Mouse (Mus musculus) heart, postnatal 0 days (tissue): ENCODE data around the gene Atox1. TPM values are rescaled to one million over a fixed set of nuclear protein-coding genes. Genes with fewer than 3 reads are reported as not detected.

Experiments
- ATAC-seq: fragments of 200-750 bp; cut with Nextera tagmentation; 2 replicates; pipeline ENCODE4 v1.8.0; 2017; ENCODE audit warnings: low read depth, moderate number of reproducible peaks, moderate library complexity; ENCODE audit not compliant: insufficient read depth
- DNase-seq: peaks from one replicate; pipeline ENCODE4 v3.0.0-alpha.2; 2016; ENCODE audit warnings: low spot score
- H3K27ac ChIP-seq: fragments of 300-500 bp; sonication (generic); 2 replicates; pipeline ENCODE4 v1.5.1; 2014; ENCODE audit warnings: low read depth, mild to moderate bottlenecking
- H3K27me3 ChIP-seq: fragments of 300-500 bp; sonication (generic); 2 replicates; pipeline ENCODE4 v1.6.1; 2014; ENCODE audit warnings: low read length, mixed read lengths; ENCODE audit not compliant: control insufficient read depth, insufficient read depth
- H3K36me3 ChIP-seq: fragments of 300-500 bp; sonication (generic); replicated peaks from 2 replicates; pipeline ENCODE4 v1.6.1; 2014; ENCODE audit warnings: low read length, mixed read lengths; ENCODE audit not compliant: control insufficient read depth, insufficient read depth
- H3K4me1 ChIP-seq: fragments of 300-500 bp; sonication (generic); 2 replicates; pipeline ENCODE4 v1.6.1; 2014; ENCODE audit warnings: antibody characterized with exemption; ENCODE audit not compliant: control insufficient read depth, insufficient read depth
- H3K4me2 ChIP-seq: fragments of 300-500 bp; sonication (generic); 2 replicates; pipeline ENCODE4 v1.6.1; 2014; ENCODE audit warnings: low read depth, mild to moderate bottlenecking, low read length, moderate library complexity
- H3K4me3 ChIP-seq: fragments of 300-500 bp; sonication (generic); 2 replicates; pipeline ENCODE4 v1.5.1; 2014; ENCODE audit warnings: low read depth, low read length
- H3K9ac ChIP-seq: fragments of 300-500 bp; sonication (generic); replicated peaks from 2 replicates; pipeline ENCODE4 v1.6.1; 2014; ENCODE audit warnings: low read depth, low read length, mixed read lengths
- H3K9me3 ChIP-seq: fragments of 300-500 bp; sonication (generic); replicated peaks from 2 replicates; pipeline ENCODE4 v1.6.1; 2016; ENCODE audit warnings: low read length; ENCODE audit not compliant: control insufficient read depth
- CTCF ChIP-seq: IDR thresholded peaks from 2 replicates; pipeline ENCODE4 v1.5.1; 2016; ENCODE audit warnings: antibody characterized with exemption, control low read depth, low read depth
- EP300 ChIP-seq: IDR thresholded peaks from 2 replicates; pipeline ENCODE4 v1.6.1; 2016; ENCODE audit warnings: antibody characterized with exemption, low read depth
- WGBS: fragments of 180-500 bp; shearing (Covaris S2); extraction: QIAGEN DNeasy Blood & Tissue Kit; methylation state at CpG from one replicate; pipeline ENCODE4 v1.1.7; 2014; 5-methylcytosine and 5-hydroxymethylcytosine counted together
- polyA plus RNA-seq: library from polyadenylated mRNA; unstranded; fragments of >200 nt; fragmentation: Nextera tagmentation; extraction: Ambion mirVana; gene quantifications from 2 replicates; pipeline ENCODE4 v1.2.1, GENCODE M21; 2015
- total RNA-seq: library from RNA; depleted of rRNA; stranded (reverse); fragments of >200 nt; gene quantifications from 2 replicates; pipeline ENCODE4 v1.2.3, GENCODE M21; 2014; ENCODE audit warnings: low replicate concordance

Gene Atox1
- total and polyA plus RNA-seq, 2 experiments from 2014 or later, result 262 to 346 TPM

DNA sequence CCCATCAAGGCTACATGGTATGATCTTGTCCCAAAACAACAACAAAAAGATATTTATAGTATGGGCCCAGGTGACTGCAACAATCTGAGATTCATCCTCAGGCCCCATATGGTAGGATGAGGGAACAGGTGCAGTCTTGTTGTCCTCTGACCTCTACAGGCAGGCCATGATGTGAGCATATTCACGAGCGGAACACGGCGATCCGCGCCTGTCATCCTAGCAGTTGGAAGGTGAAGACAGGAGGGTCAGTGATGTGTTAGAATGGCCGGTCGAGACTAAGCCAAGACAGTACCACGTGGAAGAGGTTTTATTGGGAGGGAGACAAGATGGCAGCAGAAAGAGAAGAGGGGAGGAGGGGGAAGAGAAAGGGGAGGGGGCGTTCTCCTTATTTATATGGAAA, 3.7 kb upstream of the Atox1 start:
- no peaks in the 10 kb centered on the region for H3K27me3 ChIP-seq
- 77% methylated on average over 10 of the region's 10 CpGs for WGBS
- ATAC-seq, result no peak

DNA sequence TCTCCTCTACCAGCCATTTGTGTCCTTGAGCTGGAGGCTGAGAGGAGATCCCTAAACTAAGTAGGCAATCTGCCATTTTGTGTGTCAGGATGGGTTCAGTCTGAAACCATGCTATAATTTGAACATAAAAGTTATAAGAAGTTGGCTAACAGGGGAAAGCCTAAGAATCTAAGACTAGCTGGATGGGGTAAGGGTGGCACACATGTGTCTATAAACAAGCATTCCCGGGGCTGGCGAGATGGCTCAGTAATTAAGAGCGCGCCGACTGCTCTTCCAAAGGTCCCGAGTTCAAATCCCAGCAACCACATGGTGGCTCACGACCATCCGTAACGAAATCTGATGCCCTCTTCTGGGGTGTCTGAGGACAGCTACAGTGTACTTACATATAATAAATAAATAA, 1.1 kb upstream of the Atox1 start:
- H3K27me3 ChIP-seq, result no peaks in the 10 kb centered on the region
- H3K4me2 ChIP-seq, result no peak overlapping the region
- TF ChIP-seq CTCF (no peak), EP300 (no peak)
- DNase-seq, result no peak
- no peak overlapping the region for H3K27ac ChIP-seq
- no peaks in the 10 kb centered on the region; the same call in 1 of the 2 replicates for H3K36me3 ChIP-seq
- H3K9me3 ChIP-seq, result no peaks in the 10 kb centered on the region
- no peak overlapping the region for H3K4me3 ChIP-seq
- H3K4me1 ChIP-seq, result peaks cover 11% of the 10 kb centered on the region; the same call in 1 of the 2 replicates
- WGBS, result 97% methylated on average over 9 of the region's 9 CpGs
- ATAC-seq, result no peak
- H3K9ac ChIP-seq, result no peak overlapping the region

More for the DNA sequence above, 3.7 kb upstream of the Atox1 start:
- no peaks in the 10 kb centered on the region for H3K9me3 ChIP-seq
- H3K4me1 ChIP-seq, result peaks cover 18% of the 10 kb centered on the region
- no peak for DNase-seq
- no peak overlapping the region for H3K4me2 ChIP-seq
- no peak for TF ChIP-seq EP300
- no peak for TF ChIP-seq CTCF
- no peaks in the 10 kb centered on the region for H3K36me3 ChIP-seq
- H3K9ac ChIP-seq, result no peak overlapping the region
- no peak overlapping the region for H3K4me3 ChIP-seq
- H3K27ac ChIP-seq, result no peak overlapping the region

DNA sequence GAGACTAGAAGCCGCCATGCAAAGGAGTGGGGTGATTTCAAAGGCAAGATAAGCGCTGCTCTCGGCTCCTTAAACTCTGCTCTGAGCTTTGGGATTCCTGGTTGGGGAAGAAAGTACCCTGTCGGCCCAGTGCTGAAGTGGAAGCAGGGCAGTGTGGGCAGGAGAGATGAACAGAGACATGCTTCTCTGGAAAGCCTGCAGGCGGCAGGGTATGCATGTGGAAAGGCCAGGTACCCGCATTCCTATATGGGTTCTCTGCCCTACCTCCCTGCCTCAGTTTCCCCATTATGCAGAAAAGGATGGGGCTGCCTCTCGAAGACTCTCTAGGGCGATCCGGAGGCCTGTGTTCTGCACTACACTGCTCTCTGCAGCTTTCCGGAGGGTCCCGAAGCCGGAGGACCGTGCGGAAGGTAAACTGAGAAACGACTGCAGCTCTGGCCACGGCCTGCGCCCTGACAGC, 450 bp downstream of the Atox1 start:
- Histone ChIP-seq H3K27me3 (no peaks in the 10 kb centered on the region), H3K4me1 (peaks cover 11% of the 10 kb centered on the region; the same call in 1 of the 2 replicates), H3K4me3 (peak overlapping the region; percentile 65), H3K9ac (peak overlapping the region; percentile 55), H3K27ac (peak overlapping the region; percentile 68), H3K9me3 (no peaks in the 10 kb centered on the region), H3K4me2 (peak overlapping the region; percentile 82), H3K36me3 (no peaks in the 10 kb centered on the region; the same call in 1 of the 2 replicates)
- no peak for DNase-seq
- WGBS, result under 1% methylated on average over 17 of the region's 17 CpGs
- ATAC-seq, result peak; percentile 40
- TF ChIP-seq EP300 (no peak), CTCF (peak; percentile 12; the same call in 1 of the 2 replicates)

DNA sequence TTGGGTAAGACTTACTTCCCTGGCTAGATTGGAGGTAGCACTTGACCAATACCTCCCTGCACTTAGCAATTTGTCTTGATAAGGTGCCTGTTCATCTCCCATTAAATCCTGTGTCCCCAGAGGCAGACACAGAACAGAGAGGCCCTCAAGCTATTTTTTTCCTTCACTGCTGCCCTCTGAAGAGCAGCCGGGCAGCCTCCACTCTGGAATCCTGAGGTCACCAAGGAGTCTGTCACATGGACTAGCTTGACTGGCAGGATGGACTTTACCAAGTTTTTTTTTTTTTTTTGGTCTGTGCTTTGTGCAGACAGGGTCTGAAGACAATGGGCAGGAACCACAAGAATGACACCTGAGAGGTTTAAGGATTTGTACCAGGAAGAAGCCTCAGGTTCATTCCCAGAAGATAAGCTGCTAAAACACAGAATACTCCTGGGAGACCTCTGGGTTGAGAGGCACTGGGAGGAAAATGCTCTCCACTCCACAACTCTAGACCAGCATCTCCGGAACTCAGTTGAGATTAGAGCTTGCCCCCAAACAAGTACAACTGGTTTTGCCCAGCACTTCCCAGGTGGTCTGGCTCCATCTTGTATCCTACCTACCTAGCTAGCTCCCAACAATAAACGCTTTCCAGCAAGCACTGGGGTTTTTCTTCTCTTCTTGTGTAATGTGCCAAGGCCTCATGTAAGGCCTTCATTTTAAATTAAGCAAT, 1.0 kb downstream of the Atox1 start:
- Histone ChIP-seq H3K36me3 (no peaks in the 10 kb centered on the region; the same call in 1 of the 2 replicates), H3K4me3 (peak overlapping the region; percentile 65), H3K27ac (peak overlapping the region; percentile 68; the same call in 1 of the 2 replicates), H3K9me3 (no peaks in the 10 kb centered on the region), H3K4me1 (peaks cover 11% of the 10 kb centered on the region; the same call in 1 of the 2 replicates), H3K9ac (peak overlapping the region; percentile 55), H3K27me3 (no peaks in the 10 kb centered on the region), H3K4me2 (peak overlapping the region; percentile 82)
- TF ChIP-seq EP300, result no peak
- TF ChIP-seq CTCF, result no peak
- WGBS, result 17% methylated on average over 3 of the region's 3 CpGs
- ATAC-seq, result no peak
- DNase-seq, result no peak

DNA sequence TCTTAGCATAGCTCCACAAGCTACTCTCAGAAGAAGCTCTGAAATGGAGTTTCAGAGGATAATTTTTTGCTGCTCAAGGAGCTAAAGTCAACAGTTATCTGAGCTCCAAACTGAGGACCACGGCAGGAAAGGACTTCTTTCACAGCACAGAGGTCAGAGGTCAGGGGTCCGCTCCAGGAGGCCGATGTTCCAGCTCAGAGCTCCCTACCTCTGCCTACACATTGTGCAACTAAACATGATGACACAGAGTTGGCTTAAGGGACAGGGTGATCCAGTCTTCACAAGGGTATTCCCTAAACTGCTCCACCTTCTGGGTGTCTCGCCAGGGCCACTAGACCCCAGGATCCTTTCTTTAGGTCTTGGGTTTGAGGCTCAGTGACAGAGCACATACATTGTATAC, 2.5 kb downstream of the Atox1 start:
- no peak for TF ChIP-seq CTCF
- no peak for TF ChIP-seq EP300
- DNase-seq (no peak), ATAC-seq (no peak)
- no peak overlapping the region for H3K9ac ChIP-seq
- H3K27me3 ChIP-seq, result no peaks in the 10 kb centered on the region
- H3K4me2 ChIP-seq, result no peak overlapping the region
- H3K27ac ChIP-seq, result no peak overlapping the region
- H3K36me3 ChIP-seq, result peaks cover 5% of the 10 kb centered on the region
- H3K9me3 ChIP-seq, result no peaks in the 10 kb centered on the region
- no peak overlapping the region for H3K4me3 ChIP-seq
- 65% methylated on average over 4 of the region's 4 CpGs for WGBS
- H3K4me1 ChIP-seq, result peaks cover 11% of the 10 kb centered on the region; the same call in 1 of the 2 replicates
